ENCODE assay signal across 8 mouse cellular contexts in the genomic region with DNA sequence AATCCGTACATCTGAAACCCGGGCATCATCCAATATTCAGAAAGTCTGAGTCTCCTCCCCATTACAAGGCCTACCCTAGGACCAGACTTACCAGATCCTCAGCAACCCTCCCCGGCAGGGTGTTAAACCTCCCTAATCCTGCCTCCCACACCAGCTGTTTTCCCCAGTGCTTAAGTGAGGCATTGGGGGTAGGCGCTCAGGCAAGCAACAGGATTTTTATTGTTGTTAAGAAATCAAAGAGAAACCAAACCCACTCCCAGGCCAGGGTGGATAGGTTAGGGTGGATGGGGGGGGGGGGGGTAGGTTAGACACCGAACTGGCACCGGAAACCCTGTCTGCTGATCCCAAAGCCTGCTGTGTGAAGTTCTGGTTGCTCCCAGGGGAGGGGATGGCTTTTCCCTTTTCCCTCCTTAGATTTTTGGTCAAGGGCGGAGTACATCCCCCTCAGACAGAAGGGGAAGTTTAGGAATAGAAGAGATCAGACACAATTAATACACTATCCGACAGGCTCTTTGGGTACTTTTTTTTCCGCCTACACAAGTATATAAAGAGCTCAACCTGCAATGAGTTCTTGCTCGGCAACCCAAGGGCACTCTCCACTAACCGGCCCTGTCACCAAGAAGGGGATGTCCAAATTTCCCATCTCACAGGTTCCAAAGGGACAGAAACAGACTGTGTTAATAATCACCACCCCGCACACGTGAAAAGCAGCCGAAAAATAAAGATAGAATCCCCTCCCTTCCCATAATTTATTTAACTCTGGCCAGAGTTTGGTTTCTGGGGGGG. TPM values are rescaled to one million over a fixed set of nuclear protein-coding genes. Genes with fewer than 3 reads are reported as not detected.
DNase-seq lines count a peak whose midpoint lies in the region; ATAC-seq lines count a peak whose summit lies in the region.

No protein-coding gene starts in this region.

- H3K27ac ChIP-seq in kidney, embryonic 15.5 days = peak overlapping the region; percentile 99
- peak overlapping the region; percentile 97 for H3K27ac ChIP-seq in forebrain, embryonic 15.5 days (replicated peaks)
- peak overlapping the region; percentile 95 for H3K27ac ChIP-seq in limb, embryonic 15.5 days

- ATAC-seq in kidney, embryonic 15.5 days (replicated peaks; ENCODE audit: low FRiP score) = no peak
- ATAC-seq in forebrain, embryonic 15.5 days (replicated peaks) = no peak
- ATAC-seq in limb, embryonic 15.5 days (ENCODE audit: insufficient number of reproducible peaks, low FRiP score, low TSS enrichment, low read depth) = no peak
- ATAC-seq in megakaryocyte progenitor cell, adult 5-6 weeks (replicated peaks; ENCODE audit: poor library complexity) = no peak

- peak overlapping the region; percentile 87 for H3K9ac ChIP-seq in kidney, embryonic 15.5 days
- H3K9ac ChIP-seq in forebrain, embryonic 15.5 days (replicated peaks) = peak overlapping the region; percentile 75
- H3K9ac ChIP-seq in limb, embryonic 15.5 days = peak overlapping the region; percentile 93

- peaks cover 39% of the 10 kb centered on the region for H3K4me1 ChIP-seq in kidney, embryonic 15.5 days
- H3K4me1 ChIP-seq in forebrain, embryonic 15.5 days = peaks cover 40% of the 10 kb centered on the region
- H3K4me1 ChIP-seq in limb, embryonic 15.5 days = peaks cover 24% of the 10 kb centered on the region

- no peaks in the 10 kb centered on the region for H3K27me3 ChIP-seq in kidney, embryonic 15.5 days
- no peaks in the 10 kb centered on the region for H3K27me3 ChIP-seq in forebrain, embryonic 15.5 days
- H3K27me3 ChIP-seq in limb, embryonic 15.5 days = no peaks in the 10 kb centered on the region

- H3K36me3 ChIP-seq in kidney, embryonic 15.5 days = peaks cover 23% of the 10 kb centered on the region
- H3K36me3 ChIP-seq in forebrain, embryonic 15.5 days = peaks cover 2% of the 10 kb centered on the region; the same call in 1 of the 2 replicates
- H3K36me3 ChIP-seq in limb, embryonic 15.5 days = peaks cover 18% of the 10 kb centered on the region

- WGBS in kidney, embryonic 15.5 days = under 1% methylated on average over 14 of the region's 14 CpGs
- WGBS in forebrain, embryonic 15.5 days = under 1% methylated on average over 14 of the region's 14 CpGs
- WGBS in limb, embryonic 15.5 days = under 1% methylated on average over 14 of the region's 14 CpGs

- no peak for DNase-seq in kidney, postnatal 25 days
- peak; percentile 54 for DNase-seq in adipocyte (ENCODE audit: low spot score)
- DNase-seq in retina, postnatal 1 day = peak; percentile 81
- DNase-seq in frontal cortex, postnatal 25 days (ENCODE audit: low spot score in 2 of 2) = no peak

- H3K4me3 ChIP-seq in kidney, embryonic 15.5 days (replicated peaks) = peak overlapping the region; percentile 69
- H3K4me3 ChIP-seq in forebrain, embryonic 15.5 days = peak overlapping the region; percentile 62
- peak overlapping the region; percentile 91 for H3K4me3 ChIP-seq in limb, embryonic 15.5 days

- H3K9me3 ChIP-seq in kidney, embryonic 15.5 days (replicated peaks) = no peaks in the 10 kb centered on the region
- H3K9me3 ChIP-seq in forebrain, embryonic 15.5 days = no peaks in the 10 kb centered on the region
- H3K9me3 ChIP-seq in limb, embryonic 15.5 days = no peaks in the 10 kb centered on the region

- peak overlapping the region; percentile 88 for H3K4me2 ChIP-seq in kidney, embryonic 15.5 days
- H3K4me2 ChIP-seq in forebrain, embryonic 15.5 days (replicated peaks) = peak overlapping the region; percentile 92
- peak overlapping the region; percentile 84 for H3K4me2 ChIP-seq in limb, embryonic 15.5 days

RNA-seq across cellular contexts. Expression of a gene that starts 1.5 kb away (rescaled TPM):
- 28.2 and 29.3 TPM in 2 replicates for polyA plus RNA-seq in kidney, embryonic 15.5 days (2015; fragmentation: Nextera tagmentation; extraction: Ambion mirVana)
- 20.2 and 21.1 TPM in 2 replicates for polyA plus RNA-seq in forebrain, embryonic 15.5 days (2015; fragmentation: Nextera tagmentation; extraction: Ambion mirVana)
- 29.8 and 32.1 TPM in 2 replicates for polyA plus RNA-seq in limb, embryonic 15.5 days (2015; fragmentation: Nextera tagmentation; extraction: Ambion mirVana)
- 33.9 and 36.3 TPM in 2 replicates for total RNA-seq in megakaryocyte progenitor cell, adult 5-6 weeks (2015)
- total RNA-seq in megakaryocyte progenitor cell, adult 5-6 weeks (2017) = 19.8 and 21.2 TPM in 2 replicates

RNA-seq across cellular contexts. Expression of a gene that starts 14.6 kb away (rescaled TPM):
- polyA plus RNA-seq in kidney, embryonic 15.5 days (2015; fragmentation: Nextera tagmentation; extraction: Ambion mirVana) = 159 and 163 TPM in 2 replicates
- 124 and 128 TPM in 2 replicates for polyA plus RNA-seq in forebrain, embryonic 15.5 days (2015; fragmentation: Nextera tagmentation; extraction: Ambion mirVana)
- polyA plus RNA-seq in limb, embryonic 15.5 days (2015; fragmentation: Nextera tagmentation; extraction: Ambion mirVana) = 124 TPM in 2 replicates
- total RNA-seq in megakaryocyte progenitor cell, adult 5-6 weeks (2015) = 123 and 128 TPM in 2 replicates
- 83.2 and 110 TPM in 2 replicates for total RNA-seq in megakaryocyte progenitor cell, adult 5-6 weeks (2017)

RNA-seq across cellular contexts. Expression of a gene that starts 15.0 kb away (rescaled TPM):
- 216 and 224 TPM in 2 replicates for polyA plus RNA-seq in kidney, embryonic 15.5 days (2015; fragmentation: Nextera tagmentation; extraction: Ambion mirVana)
- 243 and 244 TPM in 2 replicates for polyA plus RNA-seq in forebrain, embryonic 15.5 days (2015; fragmentation: Nextera tagmentation; extraction: Ambion mirVana)
- 144 and 165 TPM in 2 replicates for polyA plus RNA-seq in limb, embryonic 15.5 days (2015; fragmentation: Nextera tagmentation; extraction: Ambion mirVana)
- total RNA-seq in megakaryocyte progenitor cell, adult 5-6 weeks (2015) = 77.3 and 90.7 TPM in 2 replicates
- total RNA-seq in megakaryocyte progenitor cell, adult 5-6 weeks (2017) = 122 and 130 TPM in 2 replicates

RNA-seq across cellular contexts. Expression of a gene that starts 54.9 kb away (rescaled TPM):
- 23.9 and 26.5 TPM in 2 replicates for polyA plus RNA-seq in kidney, embryonic 15.5 days (2015; fragmentation: Nextera tagmentation; extraction: Ambion mirVana)
- polyA plus RNA-seq in forebrain, embryonic 15.5 days (2015; fragmentation: Nextera tagmentation; extraction: Ambion mirVana) = 31.9 and 32.6 TPM in 2 replicates
- 28.9 and 30.7 TPM in 2 replicates for polyA plus RNA-seq in limb, embryonic 15.5 days (2015; fragmentation: Nextera tagmentation; extraction: Ambion mirVana)
- 4.9 and 5.1 TPM in 2 replicates for total RNA-seq in megakaryocyte progenitor cell, adult 5-6 weeks (2015)
- total RNA-seq in megakaryocyte progenitor cell, adult 5-6 weeks (2017) = 10.4 and 11.0 TPM in 2 replicates

Comparison
In these comparisons a context has a peak if more than half of its experiments do, and no peak if none do; other contexts are left out.
1. DNase-seq: peak in adipocyte (single experiment) and retina, postnatal 1 day (single experiment); none in kidney, postnatal 25 days (0 of 2) and frontal cortex, postnatal 25 days (0 of 2).
2. Peak in every context shown above with its lines, with median percentiles within 50 percentile points of each other: H3K27ac ChIP-seq, H3K4me2 ChIP-seq, H3K4me3 ChIP-seq and H3K9ac ChIP-seq.